Mouse (Mus musculus): ENCODE results near the gene Mtm1.

GRCm38 (mm10) chrX:71216879-71217278 lies 6.3 kb downstream of the Mtm1 start:
- TF ChIP-seq ETS1 (IDR thresholded peaks at IDR 0.05; ENCODE audit: low read depth, low read length) (peak; percentile 43; the same call in 1 of the 2 replicates), ZKSCAN1 (IDR thresholded peaks at IDR 0.05; ENCODE audit: low read depth, low read length) (no peak), EP300 (IDR thresholded peaks at IDR 0.05; ENCODE audit: low read depth in 1 of 2, low read length in 2 of 2) (peak in 1 of 2 experiments; percentile 63; a peak in 2 of 4 replicates), ZMIZ1 (IDR thresholded peaks at IDR 0.05; ENCODE audit: low read depth, low read length) (no peak), CHD2 (IDR thresholded peaks at IDR 0.05; ENCODE audit: low read length) (no peak), CTCF (IDR thresholded peaks at IDR 0.05 in 2 of 3, conservative IDR thresholded peaks at IDR 0.05 in 1 of 3; ENCODE audit: control insufficient read depth in 1 of 3, insufficient read depth in 1 of 3, low read depth in 2 of 3, low read length in 3 of 3, poor library complexity in 1 of 3, severe bottlenecking in 1 of 3) (no peak), SMC3 (IDR thresholded peaks at IDR 0.05; ENCODE audit: low read depth, low read length) (no peak), POLR2AphosphoS2 (IDR thresholded peaks at IDR 0.05; ENCODE audit: low read length) (no peak), TCF12 (IDR thresholded peaks at IDR 0.05; ENCODE audit: low read depth, low read length) (peak; percentile 77), ZC3H11A (IDR thresholded peaks at IDR 0.05; ENCODE audit: low read depth, low read length) (no peak), MAFK (IDR thresholded peaks at IDR 0.05; ENCODE audit: borderline replicate concordance, low read depth, low read length) (no peak), TAL1 (IDR thresholded peaks at IDR 0.05; ENCODE audit: low read length) (peak; percentile 45; the same call in 1 of the 2 replicates)

Measured in MEL (cell line).